10 mouse cellular contexts compared by ENCODE assay signal in the genomic region with DNA sequence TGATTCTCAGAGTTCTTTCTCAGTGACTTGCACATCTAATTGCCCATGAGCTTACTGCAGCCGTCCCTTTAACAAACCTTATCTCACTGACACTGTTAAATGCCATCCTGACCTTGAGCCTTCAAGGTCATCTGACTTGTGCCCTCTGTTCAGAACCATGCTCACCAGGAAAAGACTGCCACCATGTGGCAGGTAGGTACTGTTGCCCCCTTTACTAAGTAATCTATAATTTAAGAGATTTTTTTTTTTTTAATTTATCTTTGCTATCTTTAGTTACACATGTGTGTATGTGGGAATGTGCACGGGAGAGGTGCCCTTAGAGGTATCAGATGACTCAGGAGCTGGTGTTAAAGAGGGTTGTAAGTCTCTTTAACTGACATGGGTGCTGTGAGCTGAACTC. TPM values are rescaled to one million over a fixed set of nuclear protein-coding genes. Genes with fewer than 3 reads are reported as not detected.
DNase-seq lines count a peak whose midpoint lies in the region; ATAC-seq and TF ChIP-seq lines count a peak whose summit lies in the region.
"Had no signal": no experiment of that assay in that cellular context is flagged by ENCODE, and none has a peak within 500 bp of the region (broad histone marks: within the 10 kb centered on the region; RNA-seq: fewer than 3 reads in every experiment).

No protein-coding gene starts in this region.

- WGBS in embryonic facial prominence, embryonic 10.5 days, result 59% methylated on average over 2 of the region's 2 CpGs
- 64% methylated on average over 2 of the region's 2 CpGs for WGBS in hindbrain, embryonic 10.5 days

- H3K9me3 ChIP-seq in E14TG2a.4 (ENCODE audit: low read length), result no peaks in the 10 kb centered on the region
- no peaks in the 10 kb centered on the region for H3K9me3 ChIP-seq in embryonic facial prominence, embryonic 10.5 days
- no peaks in the 10 kb centered on the region for H3K9me3 ChIP-seq in hindbrain, embryonic 10.5 days

- peak; percentile 46 for DNase-seq in kidney, adult 9 months
- DNase-seq in kidney, adult 8-10 months, result no peak
- peak; percentile 8 for DNase-seq in c-Kit-negative CD71-positive TER-119-positive erythroid progenitor cells, embryonic 14.5 days (ENCODE audit: low read depth, low spot score)
- DNase-seq in frontal cortex, postnatal 25 days (ENCODE audit: low spot score in 2 of 2), result no peak
- no peak for DNase-seq in embryonic facial prominence, embryonic 10.5 days (ENCODE audit: low spot score)
- no peak for DNase-seq in hindbrain, embryonic 10.5 days (ENCODE audit: low spot score)
- DNase-seq: cerebellum, adult 11 months; left cerebral cortex, postnatal 4 days had no signal

- peaks cover 26% of the 10 kb centered on the region for H3K4me1 ChIP-seq in E14TG2a.4 (replicated peaks; ENCODE audit: low read depth, low read length)
- no peaks in the 10 kb centered on the region for H3K4me1 ChIP-seq in embryonic facial prominence, embryonic 10.5 days
- H3K4me1 ChIP-seq in hindbrain, embryonic 10.5 days (replicated peaks), result 0 out of 2 replicates have a peak, but pooled peaks cover 2% of the 10 kb centered on the region

- H3K27ac ChIP-seq in embryonic facial prominence, embryonic 10.5 days (replicated peaks), result no peak overlapping the region
- no peak overlapping the region for H3K27ac ChIP-seq in hindbrain, embryonic 10.5 days

- H3K4me3 ChIP-seq in E14TG2a.4 (replicated peaks; ENCODE audit: low read length), result no peak overlapping the region
- no peak overlapping the region for H3K4me3 ChIP-seq in embryonic facial prominence, embryonic 10.5 days
- no peak overlapping the region for H3K4me3 ChIP-seq in hindbrain, embryonic 10.5 days

- peaks cover 11% of the 10 kb centered on the region for H3K27me3 ChIP-seq in E14TG2a.4 (ENCODE audit: insufficient read depth, low read length)
- no peaks in the 10 kb centered on the region for H3K27me3 ChIP-seq in embryonic facial prominence, embryonic 10.5 days (replicated peaks; ENCODE audit: low read depth, poor library complexity, severe bottlenecking)
- no peaks in the 10 kb centered on the region for H3K27me3 ChIP-seq in hindbrain, embryonic 10.5 days (ENCODE audit: insufficient read depth, poor library complexity, severe bottlenecking)

- peak; percentile 71 for ATAC-seq in megakaryocyte-erythroid progenitor cell, adult 5-6 weeks (replicated peaks; ENCODE audit: low FRiP score, low TSS enrichment, poor library complexity, severe bottlenecking)

- H3K36me3 ChIP-seq in E14TG2a.4 (ENCODE audit: insufficient read depth, low read length), result no peaks in the 10 kb centered on the region
- H3K36me3 ChIP-seq in embryonic facial prominence, embryonic 10.5 days (replicated peaks), result no peaks in the 10 kb centered on the region
- no peaks in the 10 kb centered on the region for H3K36me3 ChIP-seq in hindbrain, embryonic 10.5 days

- TF ChIP-seq CTCF in E14TG2a.4 (conservative IDR thresholded peaks at IDR 0.05; ENCODE audit: low read length), result peak; percentile 42

RNA-seq across cellular contexts. Expression of a gene that starts 18.2 kb away (rescaled TPM):
- 29.1 and 44.1 TPM in 2 replicates for total RNA-seq in megakaryocyte-erythroid progenitor cell, adult 5-6 weeks (2014; fragmentation: Nextera tagmentation)
- 19.2 and 23.6 TPM in 2 replicates for total RNA-seq in megakaryocyte-erythroid progenitor cell, adult 5-6 weeks (2017)
- 16.5 and 16.7 TPM in 2 replicates for polyA plus RNA-seq in embryonic facial prominence, embryonic 10.5 days (2016; fragmentation: Nextera tagmentation; extraction: Ambion mirVana)
- polyA plus RNA-seq in hindbrain, embryonic 10.5 days (2016; fragmentation: Nextera tagmentation; extraction: Ambion mirVana), result 18.6 and 22.2 TPM in 2 replicates

Comparison
In these comparisons a context has a peak if more than half of its experiments do, and no peak if none do; other contexts are left out.
1. DNase-seq: peak in kidney, adult 9 months (single experiment) and c-Kit-negative CD71-positive TER-119-positive erythroid progenitor cells, embryonic 14.5 days (single experiment); none in kidney, adult 8-10 months (0 of 2), frontal cortex, postnatal 25 days (0 of 2), embryonic facial prominence, embryonic 10.5 days (single experiment) and hindbrain, embryonic 10.5 days (single experiment).